Mouse (Mus musculus) limb, embryonic 10.5 days (tissue): ENCODE data around the gene Fggy. TPM values are rescaled to one million over a fixed set of nuclear protein-coding genes. Genes with fewer than 3 reads are reported as not detected.
A peak's percentile ranks its signal among the peaks of the same experiment; 100 is the strongest.

Source experiments
- DNase-seq: peaks from one replicate; pipeline ENCODE4 v3.0.0-alpha.2; 2017; ENCODE audit warnings: low spot score
- H3K27ac ChIP-seq: fragments of 300-500 bp; sonication (generic); 2 replicates; pipeline ENCODE4 v1.5.1; 2016; ENCODE audit warnings: mild to moderate bottlenecking
- H3K27me3 ChIP-seq: fragments of 300-500 bp; sonication (generic); 2 replicates; pipeline ENCODE4 v1.6.1; 2016; ENCODE audit warnings: low read depth, mild to moderate bottlenecking; ENCODE audit not compliant: poor library complexity, severe bottlenecking
- H3K36me3 ChIP-seq: fragments of 300-500 bp; sonication (generic); 2 replicates; pipeline ENCODE4 v1.6.1; 2016; ENCODE audit warnings: mild to moderate bottlenecking, moderate library complexity
- H3K4me1 ChIP-seq: fragments of 300-500 bp; sonication (generic); 2 replicates; pipeline ENCODE4 v1.6.1; 2016
- H3K4me3 ChIP-seq: fragments of 300-500 bp; sonication (generic); 2 replicates; pipeline ENCODE4 v1.5.1; 2016; ENCODE audit warnings: mild to moderate bottlenecking, moderate library complexity
- H3K9me3 ChIP-seq: fragments of 300-500 bp; sonication (generic); replicated peaks from 2 replicates; pipeline ENCODE4 v1.6.1; 2016; ENCODE audit warnings: mild to moderate bottlenecking
- WGBS: fragments of 180-500 bp; shearing (Covaris S2); methylation state at CpG from one replicate; pipeline ENCODE4 v1.1.7; 2016; 5-methylcytosine and 5-hydroxymethylcytosine counted together
- polyA plus RNA-seq: library from polyadenylated mRNA; unstranded; fragments of >200 nt; fragmentation: Nextera tagmentation; extraction: Ambion mirVana; gene quantifications from 2 replicates; pipeline ENCODE4 v1.2.1, GENCODE M21; 2016

Gene Fggy
- polyA plus RNA-seq, 1 experiment from 2014 or later = 8.1 TPM

DNA sequence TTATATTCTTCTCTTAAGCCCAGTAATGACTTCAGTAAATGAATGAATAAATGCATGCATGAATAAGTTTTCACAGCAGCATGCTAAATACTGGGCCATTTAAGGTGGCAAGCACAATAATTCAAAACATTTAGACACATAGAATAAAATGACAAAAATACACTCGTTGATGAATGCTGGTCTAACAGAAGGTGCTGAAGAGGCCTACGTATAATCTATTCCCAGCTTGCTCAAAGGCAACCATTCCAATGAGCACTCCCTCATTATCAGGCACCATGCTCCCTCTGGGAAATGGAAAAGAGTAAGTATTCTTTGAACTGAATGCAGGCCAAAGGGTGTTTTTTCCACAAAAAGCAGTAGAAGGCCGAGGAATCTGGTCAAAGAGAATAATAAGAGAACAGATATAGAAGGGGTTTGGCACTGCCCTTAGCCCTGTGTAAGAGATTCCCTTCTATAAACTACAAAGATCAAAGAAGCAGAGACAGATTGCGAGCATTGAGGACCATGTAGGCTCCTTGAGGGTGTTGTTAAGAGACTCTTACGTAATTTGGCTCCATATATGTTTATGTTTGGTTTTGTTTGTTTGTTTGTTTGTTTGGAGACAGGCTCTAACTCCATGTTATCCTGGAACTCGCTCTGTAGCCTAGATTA lies 195.4 kb downstream of the Fggy start:
- Histone ChIP-seq H3K27ac (no peak overlapping the region), H3K27me3 (no peaks in the 10 kb centered on the region), H3K4me1 (peaks cover 7% of the 10 kb centered on the region), H3K36me3 (no peaks in the 10 kb centered on the region), H3K9me3 (no peaks in the 10 kb centered on the region), H3K4me3 (no peak overlapping the region)
- 66% methylated on average over 6 of the region's 6 CpGs for WGBS
- DNase-seq = no peak

DNA sequence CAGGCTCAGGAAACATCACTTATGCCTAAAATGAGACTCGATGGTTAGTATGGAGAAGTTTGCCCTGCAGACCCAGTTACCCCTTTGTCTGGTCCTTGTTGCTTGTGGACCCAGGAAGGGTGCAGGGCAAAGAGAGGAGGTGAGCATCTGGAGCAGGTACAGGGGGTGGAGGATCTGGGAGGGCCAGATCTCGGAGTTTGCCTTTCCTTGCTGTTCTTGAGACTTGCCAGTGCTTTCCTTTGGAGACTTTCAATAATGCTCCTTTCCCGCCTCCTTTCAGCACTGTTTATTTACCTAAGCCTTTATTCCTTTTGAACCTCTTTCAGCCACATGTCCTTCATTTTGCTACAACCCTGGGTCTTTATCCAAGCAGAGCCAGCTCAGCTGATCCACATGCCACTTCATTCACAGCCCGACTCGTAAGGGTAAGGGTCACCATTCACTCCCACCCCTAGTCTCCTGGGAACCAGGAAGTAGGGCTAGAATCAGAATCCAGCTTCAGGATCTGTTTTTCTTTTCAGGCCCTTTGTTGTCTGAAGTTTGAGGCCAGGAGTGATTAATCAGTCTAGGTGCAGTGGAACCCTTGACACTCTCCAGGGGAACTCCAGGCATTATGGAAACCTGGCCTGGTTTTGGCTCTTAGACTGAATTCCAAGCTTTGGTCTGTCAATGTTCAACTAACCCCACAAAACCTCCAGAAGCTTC lies 201.9 kb downstream of the Fggy start:
- Histone ChIP-seq H3K27ac (peak overlapping the region; percentile 68; the same call in 1 of the 2 replicates), H3K4me3 (no peak overlapping the region), H3K4me1 (peaks cover 10% of the 10 kb centered on the region), H3K27me3 (no peaks in the 10 kb centered on the region), H3K36me3 (no peaks in the 10 kb centered on the region), H3K9me3 (no peaks in the 10 kb centered on the region)
- WGBS = 44% methylated on average over 5 of the region's 5 CpGs
- DNase-seq = no peak

DNA sequence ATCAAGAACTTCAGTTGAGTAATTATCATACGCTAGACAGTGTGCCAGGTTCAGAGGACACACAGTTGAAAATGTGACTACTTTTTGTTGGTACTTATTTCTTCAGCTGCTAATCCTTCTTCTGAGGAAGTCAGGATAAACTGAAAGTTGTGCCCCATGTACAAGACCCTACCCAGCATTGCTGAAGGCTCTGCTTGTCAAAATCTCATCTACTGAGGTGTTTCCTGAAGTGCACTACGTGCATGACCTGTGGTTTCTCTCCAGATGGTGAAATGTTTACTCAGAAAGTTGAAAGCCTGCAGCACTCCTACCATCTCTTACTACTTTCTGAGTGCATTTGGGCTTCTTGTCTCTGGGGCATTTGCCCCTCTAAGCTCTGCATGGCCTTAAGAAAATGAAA lies 208.1 kb downstream of the Fggy start:
- Histone ChIP-seq H3K9me3 (no peaks in the 10 kb centered on the region), H3K36me3 (no peaks in the 10 kb centered on the region), H3K27ac (no peak overlapping the region), H3K4me3 (no peak overlapping the region), H3K27me3 (no peaks in the 10 kb centered on the region), H3K4me1 (peaks cover 12% of the 10 kb centered on the region)
- DNase-seq = no peak
- WGBS = 64% methylated on average over 2 of the region's 2 CpGs

DNA sequence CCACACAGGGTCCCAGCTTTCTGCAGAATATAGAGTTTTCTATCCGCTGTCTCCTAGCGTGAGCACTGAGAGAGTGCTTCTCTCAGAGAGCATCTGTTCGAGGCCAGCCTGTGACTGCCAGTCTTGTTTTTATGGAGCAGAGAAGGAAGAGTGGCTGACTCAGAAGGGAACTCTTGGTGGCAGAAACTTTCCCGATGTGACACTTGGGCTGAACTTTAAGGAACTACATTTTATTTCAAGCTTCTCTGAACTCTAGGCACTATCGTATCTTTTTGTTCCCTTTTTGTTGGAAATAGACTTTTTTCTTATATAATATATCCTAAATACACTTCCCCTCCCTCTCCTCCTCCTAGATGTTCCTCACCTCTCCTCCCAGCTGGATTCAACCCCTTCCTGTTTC lies 213.2 kb downstream of the Fggy start:
- Histone ChIP-seq H3K36me3 (no peaks in the 10 kb centered on the region), H3K9me3 (no peaks in the 10 kb centered on the region), H3K4me3 (no peak overlapping the region), H3K27me3 (no peaks in the 10 kb centered on the region), H3K27ac (no peak overlapping the region), H3K4me1 (peaks cover 31% of the 10 kb centered on the region)
- 81% methylated on average over 5 of the region's 5 CpGs for WGBS
- DNase-seq = no peak

DNA sequence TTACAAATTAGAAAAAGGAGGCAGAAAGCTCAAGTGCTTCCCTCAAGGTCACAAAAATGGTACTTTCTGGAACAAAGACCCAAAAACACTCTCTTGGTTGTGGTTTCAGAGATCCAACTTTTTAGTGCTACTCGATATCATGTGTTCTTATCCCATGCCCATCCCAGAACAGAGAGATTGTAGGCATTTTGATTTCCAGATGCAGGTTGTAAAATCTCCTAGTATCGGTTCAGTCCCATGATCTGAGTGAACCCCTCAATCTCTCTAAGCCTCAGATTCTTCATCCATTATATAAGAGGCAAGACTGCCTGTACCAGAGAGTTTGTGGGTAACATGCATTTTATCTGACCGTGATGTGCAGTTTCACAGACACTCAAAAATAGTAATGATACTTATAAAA lies 214.2 kb downstream of the Fggy start:
- Histone ChIP-seq H3K27ac (no peak overlapping the region), H3K4me3 (no peak overlapping the region)
- 81% methylated on average over 3 of the region's 3 CpGs for WGBS

DNA sequence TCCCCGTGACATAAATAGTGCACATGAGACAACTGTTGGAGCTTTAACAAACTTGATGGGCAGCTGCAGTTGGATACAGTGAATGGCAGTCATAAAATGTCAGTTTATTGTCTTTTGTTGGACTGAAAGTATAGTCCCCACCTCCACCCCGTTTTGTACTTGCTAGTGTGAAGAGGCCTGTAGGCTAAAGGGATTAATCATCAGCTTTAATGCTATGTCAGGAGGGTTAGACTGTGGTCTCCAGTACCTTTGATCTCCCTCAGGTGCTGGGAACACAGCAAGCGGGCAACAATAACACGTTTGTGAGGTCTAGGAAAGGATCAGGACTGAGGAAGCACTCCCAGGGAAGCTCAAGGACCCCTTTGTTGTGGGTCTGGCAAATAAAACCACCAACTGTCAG lies 214.6 kb downstream of the Fggy start:
- Histone ChIP-seq H3K27ac (peak overlapping the region; percentile 10; the same call in 1 of the 2 replicates), H3K9me3 (no peaks in the 10 kb centered on the region), H3K36me3 (no peaks in the 10 kb centered on the region), H3K27me3 (no peaks in the 10 kb centered on the region), H3K4me1 (peaks cover 32% of the 10 kb centered on the region), H3K4me3 (no peak overlapping the region)
- 23% methylated on average over 4 of the region's 4 CpGs for WGBS
- no peak for DNase-seq

More for the DNA sequence above, 214.2 kb downstream of the Fggy start:
- Histone ChIP-seq H3K27me3 (no peaks in the 10 kb centered on the region), H3K36me3 (no peaks in the 10 kb centered on the region), H3K9me3 (no peaks in the 10 kb centered on the region), H3K4me1 (peaks cover 31% of the 10 kb centered on the region)
- DNase-seq = no peak

DNA sequence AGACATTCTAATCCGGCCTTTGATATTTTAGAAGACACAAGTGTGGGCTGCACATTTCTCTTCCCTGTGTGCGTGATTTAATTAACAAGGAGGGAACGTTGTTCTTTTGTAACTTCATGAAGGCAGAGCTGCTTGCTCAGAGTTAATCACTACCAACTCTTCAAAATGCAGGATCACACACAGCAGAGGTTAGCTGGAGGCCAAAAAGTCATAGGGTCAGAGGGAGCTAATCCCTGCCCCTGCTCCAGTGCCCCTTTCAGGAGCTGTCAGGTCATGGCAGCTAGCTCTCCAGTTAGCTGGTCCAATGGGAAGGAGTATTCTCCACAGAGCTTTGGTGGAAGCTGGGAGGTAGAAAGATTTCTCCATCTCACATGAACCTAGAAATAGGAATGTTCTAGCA lies 215.4 kb downstream of the Fggy start:
- Histone ChIP-seq H3K9me3 (no peaks in the 10 kb centered on the region), H3K27me3 (no peaks in the 10 kb centered on the region), H3K27ac (peak overlapping the region; percentile 10), H3K4me3 (no peak overlapping the region), H3K4me1 (peaks cover 39% of the 10 kb centered on the region), H3K36me3 (no peaks in the 10 kb centered on the region)
- 6% methylated on average over 3 of the region's 3 CpGs for WGBS
- DNase-seq = no peak

DNA sequence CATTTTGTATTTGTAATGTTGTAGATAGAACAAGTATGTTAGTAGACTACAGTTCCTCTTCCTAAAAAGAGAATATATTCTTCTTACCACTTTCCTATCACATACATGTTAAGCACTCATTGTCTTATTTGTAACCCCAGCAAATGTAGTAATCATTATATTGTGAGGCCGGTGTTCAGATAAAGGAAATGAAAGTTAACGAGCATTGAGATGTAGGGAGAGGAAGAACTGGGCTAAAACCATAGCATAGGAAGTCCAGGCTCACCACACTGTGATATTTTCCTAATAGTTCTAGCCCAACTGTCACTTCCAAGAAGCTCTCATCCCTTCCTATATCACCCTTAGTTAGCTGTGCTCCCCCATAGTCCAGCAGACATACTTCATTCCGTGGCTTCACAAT lies 218.3 kb downstream of the Fggy start:
- Histone ChIP-seq H3K27me3 (no peaks in the 10 kb centered on the region), H3K4me1 (peaks cover 35% of the 10 kb centered on the region), H3K4me3 (no peak overlapping the region), H3K36me3 (no peaks in the 10 kb centered on the region), H3K27ac (no peak overlapping the region), H3K9me3 (no peaks in the 10 kb centered on the region)
- WGBS = 82% methylated on average over 3 of the region's 3 CpGs
- no peak for DNase-seq

DNA sequence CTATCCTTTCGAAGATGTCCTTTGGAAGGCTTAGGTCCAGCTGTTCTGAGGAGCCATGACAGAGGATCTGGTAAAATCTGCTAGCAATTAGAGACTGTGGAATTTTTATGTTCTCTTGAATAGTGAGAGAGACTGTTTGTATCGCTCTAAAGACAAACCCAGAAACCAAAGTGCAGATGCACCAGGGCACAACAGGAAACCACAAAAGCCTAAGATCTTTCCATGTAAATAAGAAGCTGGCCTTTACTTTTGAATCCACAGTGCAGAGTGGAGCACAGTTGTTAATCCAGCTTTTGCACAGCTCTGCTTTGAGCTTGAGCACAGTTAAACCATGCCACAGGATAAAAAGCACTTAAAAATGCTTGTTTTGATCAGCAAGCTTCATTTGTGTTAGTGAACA lies 220.5 kb downstream of the Fggy start:
- Histone ChIP-seq H3K4me3 (no peak overlapping the region), H3K36me3 (no peaks in the 10 kb centered on the region), H3K9me3 (no peaks in the 10 kb centered on the region), H3K27ac (peak overlapping the region; percentile 47), H3K27me3 (no peaks in the 10 kb centered on the region), H3K4me1 (peaks cover 22% of the 10 kb centered on the region)
- WGBS = 33% methylated on average over 2 of the region's 2 CpGs
- no peak for DNase-seq

DNA sequence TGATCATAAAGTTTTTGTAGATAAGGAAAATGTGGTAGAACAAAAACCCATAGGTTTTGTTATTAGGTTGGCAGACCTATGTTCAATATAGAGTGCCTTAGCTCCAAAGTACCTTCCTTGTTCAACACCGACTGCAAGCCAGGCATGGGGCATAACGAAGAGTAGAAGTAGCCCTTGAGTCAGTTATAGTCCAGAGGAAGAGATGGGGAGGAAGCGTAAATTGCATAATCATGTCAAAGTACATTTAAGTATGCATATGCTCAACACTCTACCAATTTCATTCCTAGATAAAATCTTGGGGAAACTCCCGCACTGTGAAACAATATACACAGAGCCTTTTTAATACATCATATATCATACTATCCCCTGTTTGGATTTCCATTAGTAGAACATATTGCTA lies 221.2 kb downstream of the Fggy start:
- Histone ChIP-seq H3K4me1 (peaks cover 18% of the 10 kb centered on the region), H3K27me3 (no peaks in the 10 kb centered on the region), H3K36me3 (no peaks in the 10 kb centered on the region), H3K27ac (no peak overlapping the region), H3K9me3 (no peaks in the 10 kb centered on the region), H3K4me3 (no peak overlapping the region)
- no peak for DNase-seq
- 97% methylated on average over 4 of the region's 4 CpGs for WGBS

DNA sequence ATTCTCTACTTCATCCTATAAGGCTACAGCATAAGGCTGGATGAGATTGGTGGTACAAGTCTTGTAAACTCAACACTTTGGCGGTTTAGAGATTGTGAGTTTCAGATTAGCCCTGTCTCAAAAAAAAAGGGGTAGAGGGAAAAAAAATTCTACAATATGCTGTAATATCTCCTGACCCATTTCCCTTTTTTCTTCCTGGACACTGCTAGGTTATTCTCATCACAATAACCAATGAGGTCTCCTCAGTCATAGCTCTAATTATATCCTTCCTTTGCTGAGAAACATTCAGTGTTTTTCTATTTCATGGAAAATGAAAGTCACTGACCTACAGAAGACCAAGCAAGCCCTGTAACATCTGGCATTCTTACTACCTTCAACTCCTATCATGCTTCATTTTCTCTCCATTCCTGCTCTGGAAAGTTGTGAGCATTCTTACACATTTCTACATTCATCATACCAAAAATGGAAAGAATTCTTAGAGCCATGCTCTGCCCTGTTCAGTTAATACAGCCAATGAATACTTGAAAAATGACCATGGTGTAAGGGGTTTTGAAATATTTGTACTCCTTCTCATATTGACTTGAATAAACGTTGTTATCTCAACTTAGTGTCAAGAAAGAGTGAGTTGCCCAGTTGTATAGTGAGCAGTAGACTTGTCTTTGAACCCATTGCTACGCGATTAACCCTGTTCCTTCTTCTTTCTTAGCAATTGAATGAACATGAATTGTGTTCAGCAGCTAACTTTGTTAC lies 227.0 kb downstream of the Fggy start:
- H3K27me3 ChIP-seq = no peaks in the 10 kb centered on the region
- no peaks in the 10 kb centered on the region for H3K36me3 ChIP-seq
- no peak for DNase-seq
- H3K4me1 ChIP-seq = peaks cover 10% of the 10 kb centered on the region; the same call in 1 of the 2 replicates
- H3K9me3 ChIP-seq = no peaks in the 10 kb centered on the region
- no peak overlapping the region for H3K4me3 ChIP-seq
- WGBS = 89% methylated on average over 4 of the region's 4 CpGs
- no peak overlapping the region for H3K27ac ChIP-seq

DNA sequence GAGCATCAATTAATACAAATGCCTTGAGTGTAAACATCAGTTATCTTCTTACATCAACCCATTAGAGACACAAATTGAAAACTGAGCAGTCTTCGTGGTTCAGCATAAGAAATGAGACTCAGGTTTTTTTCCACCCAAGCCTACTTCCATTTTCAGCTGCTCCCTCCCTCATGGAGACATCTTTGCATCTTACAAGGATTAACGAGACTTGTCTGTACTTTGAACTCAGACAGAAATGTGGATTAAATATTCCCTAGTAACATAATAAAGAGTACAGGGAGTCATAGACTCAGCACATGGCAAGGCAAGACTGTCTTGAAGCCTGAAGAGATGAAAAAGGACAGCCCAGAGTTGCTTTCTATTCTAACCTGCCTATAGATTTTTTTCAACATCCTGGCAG lies 230.3 kb downstream of the Fggy start:
- no peaks in the 10 kb centered on the region for H3K9me3 ChIP-seq
- H3K36me3 ChIP-seq = no peaks in the 10 kb centered on the region
- H3K27ac ChIP-seq = no peak overlapping the region
- no peak overlapping the region for H3K4me3 ChIP-seq
- no peak for DNase-seq
- no peaks in the 10 kb centered on the region for H3K27me3 ChIP-seq
- 55% methylated on average over 2 of the region's 2 CpGs for WGBS
- peaks cover 21% of the 10 kb centered on the region for H3K4me1 ChIP-seq

DNA sequence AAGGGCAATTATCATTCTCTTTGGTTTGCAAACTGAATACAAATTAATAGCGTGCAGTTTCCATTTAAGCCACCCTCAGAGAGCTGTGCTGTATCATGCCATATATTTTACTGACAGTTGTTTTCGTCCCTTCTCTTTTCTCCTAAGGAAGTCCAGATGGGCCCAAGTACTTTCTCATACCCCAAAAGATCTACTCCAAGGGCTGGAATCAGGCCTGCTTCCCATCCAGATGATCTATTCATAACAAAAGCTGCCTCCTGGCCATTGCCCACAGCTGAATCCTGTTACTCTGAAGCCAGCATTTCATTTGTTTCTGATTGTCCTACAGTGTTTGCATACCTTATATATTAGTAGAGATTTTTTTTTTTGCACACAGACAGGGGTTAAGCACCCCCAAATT lies 231.6 kb downstream of the Fggy start:
- Histone ChIP-seq H3K36me3 (no peaks in the 10 kb centered on the region), H3K27me3 (no peaks in the 10 kb centered on the region), H3K9me3 (no peaks in the 10 kb centered on the region), H3K4me3 (no peak overlapping the region), H3K4me1 (peaks cover 28% of the 10 kb centered on the region), H3K27ac (no peak overlapping the region)
- 27% methylated on average over 2 of the region's 2 CpGs for WGBS
- no peak for DNase-seq
